Mouse (Mus musculus) stomach, postnatal 0 days (tissue): ENCODE data around the gene Ptprn2. TPM values are rescaled to one million over a fixed set of nuclear protein-coding genes. Genes with fewer than 3 reads are reported as not detected.

Source experiments
- ATAC-seq: fragments of 200-750 bp; cut with Nextera tagmentation; 2 replicates; pipeline ENCODE4 v1.8.0; 2017; ENCODE audit not compliant: low FRiP score, low TSS enrichment
- DNase-seq: peaks from one replicate; pipeline ENCODE4 v3.0.0-alpha.2; 2016; ENCODE audit warnings: low spot score
- H3K27ac ChIP-seq: fragments of 300-500 bp; sonication (generic); replicated peaks from 2 replicates; pipeline ENCODE4 v1.5.1; 2014; ENCODE audit warnings: mild to moderate bottlenecking, control low read depth
- H3K27me3 ChIP-seq: fragments of 300-500 bp; sonication (generic); 2 replicates; pipeline ENCODE4 v1.6.1; 2014; ENCODE audit warnings: low read length; ENCODE audit not compliant: control insufficient read depth, insufficient read depth
- H3K36me3 ChIP-seq: fragments of 300-500 bp; sonication (generic); 2 replicates; pipeline ENCODE4 v1.6.1; 2014; ENCODE audit warnings: low read length, mixed read lengths; ENCODE audit not compliant: control insufficient read depth, insufficient read depth
- H3K4me1 ChIP-seq: fragments of 300-500 bp; sonication (generic); replicated peaks from 2 replicates; pipeline ENCODE4 v1.6.1; 2014; ENCODE audit warnings: antibody characterized with exemption; ENCODE audit not compliant: control insufficient read depth, insufficient read depth
- H3K4me2 ChIP-seq: fragments of 300-500 bp; sonication (generic); replicated peaks from 2 replicates; pipeline ENCODE4 v1.6.1; 2014; ENCODE audit warnings: low read depth, mild to moderate bottlenecking, control low read depth, moderate library complexity
- H3K4me3 ChIP-seq: fragments of 300-500 bp; sonication (generic); 2 replicates; pipeline ENCODE4 v1.5.1; 2014; ENCODE audit warnings: low read depth, low read length, control low read depth
- H3K9ac ChIP-seq: fragments of 300-500 bp; sonication (generic); 2 replicates; pipeline ENCODE4 v1.6.1; 2014; ENCODE audit warnings: mild to moderate bottlenecking, low read length, control low read depth, mixed read lengths
- H3K9me3 ChIP-seq: fragments of 300-500 bp; sonication (generic); 2 replicates; pipeline ENCODE4 v1.6.1; 2016; ENCODE audit warnings: low read length; ENCODE audit not compliant: control insufficient read depth
- CTCF ChIP-seq: IDR thresholded peaks from 2 replicates; pipeline ENCODE4 v1.5.1; 2016; ENCODE audit warnings: antibody characterized with exemption, low read depth, mild to moderate bottlenecking, moderate library complexity
- EP300 ChIP-seq: optimal IDR thresholded peaks from 2 replicates; pipeline ENCODE3; 2016; ENCODE audit warnings: antibody characterized with exemption
- WGBS: fragments of 180-500 bp; shearing (Covaris S2); extraction: QIAGEN DNeasy Blood & Tissue Kit; methylation state at CpG from one replicate; pipeline ENCODE4 v1.1.7; 2014; 5-methylcytosine and 5-hydroxymethylcytosine counted together
- polyA plus RNA-seq: library from polyadenylated mRNA; unstranded; fragments of >200 nt; fragmentation: Nextera tagmentation; extraction: Ambion mirVana; gene quantifications from 2 replicates; pipeline ENCODE4 v1.2.1, GENCODE M21; 2015

Gene Ptprn2
- polyA plus RNA-seq, 1 experiment from 2014 or later: 6.0 TPM

DNA sequence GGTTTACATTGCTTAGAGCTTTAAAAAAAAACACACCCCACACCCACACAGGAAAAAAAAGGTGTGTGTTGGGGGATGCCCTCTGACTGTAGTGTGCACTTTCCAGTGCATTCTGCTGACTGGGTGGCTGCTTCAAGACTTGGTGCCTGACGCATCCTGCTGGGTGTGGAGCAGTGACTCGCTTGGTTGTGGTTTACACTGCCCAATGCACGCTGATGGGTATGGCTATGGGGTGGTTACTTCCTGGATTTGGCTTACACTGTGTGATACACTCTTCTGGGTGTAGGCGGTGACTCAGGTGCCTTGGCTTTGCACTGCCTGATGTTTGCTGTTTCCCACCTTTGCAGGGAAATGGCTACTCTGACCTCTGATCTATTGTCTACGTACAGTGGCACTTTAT lies 18.5 kb upstream of the Ptprn2 start:
- ATAC-seq: peak; percentile 100

DNA sequence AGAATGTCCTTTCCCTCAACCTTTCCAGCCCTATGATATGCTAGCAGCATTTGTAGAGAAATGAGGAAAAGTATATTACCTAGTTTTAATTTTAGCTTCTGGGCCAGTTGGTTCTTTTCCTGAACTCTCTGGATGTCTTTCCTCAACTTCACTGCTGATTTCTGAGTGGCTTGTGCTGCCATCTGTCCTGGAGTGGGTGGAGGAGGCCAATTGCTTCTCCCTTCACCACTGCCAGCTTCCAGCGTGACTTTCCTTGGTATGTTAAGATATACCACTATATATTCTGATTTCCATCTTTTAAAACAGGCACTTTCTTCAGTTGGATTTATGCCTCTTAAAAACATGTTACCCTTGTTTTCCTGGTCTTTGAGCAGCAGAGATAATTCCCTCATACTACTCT lies 17.2 kb upstream of the Ptprn2 start:
- H3K9me3 ChIP-seq: no peaks in the 10 kb centered on the region
- TF ChIP-seq EP300 (no peak), CTCF (no peak)
- no peak overlapping the region for H3K4me2 ChIP-seq
- whole genome bisulfite sequencing: 92% methylated on average over 1 of the region's 1 CpGs
- ATAC-seq: no peak
- no peak for DNase-seq
- H3K36me3 ChIP-seq: no peaks in the 10 kb centered on the region
- H3K4me3 ChIP-seq: no peak overlapping the region
- no peaks in the 10 kb centered on the region for H3K4me1 ChIP-seq
- no peak overlapping the region for H3K9ac ChIP-seq
- no peaks in the 10 kb centered on the region for H3K27me3 ChIP-seq
- no peak overlapping the region for H3K27ac ChIP-seq

More for the DNA sequence above, 18.5 kb upstream of the Ptprn2 start:
- peak; percentile 75 for DNase-seq
- H3K9me3 ChIP-seq: no peaks in the 10 kb centered on the region
- H3K36me3 ChIP-seq: no peaks in the 10 kb centered on the region
- H3K4me1 ChIP-seq: no peaks in the 10 kb centered on the region
- no peaks in the 10 kb centered on the region for H3K27me3 ChIP-seq
- no peak overlapping the region for H3K4me3 ChIP-seq
- H3K4me2 ChIP-seq: no peak overlapping the region
- H3K9ac ChIP-seq: no peak overlapping the region
- 0 out of 2 replicates have a peak overlapping the region, but pooled peaks have one; percentile 25 for H3K27ac ChIP-seq
- no peak for TF ChIP-seq EP300
- TF ChIP-seq CTCF: no peak
- 65% methylated on average over 5 of the region's 5 CpGs for WGBS

GRCm38 (mm10) chr12:116469096-116469495 lies 16.4 kb upstream of the Ptprn2 start:
- Histone ChIP-seq H3K9me3 (no peaks in the 10 kb centered on the region), H3K4me1 (no peaks in the 10 kb centered on the region), H3K27me3 (no peaks in the 10 kb centered on the region), H3K27ac (no peak overlapping the region), H3K9ac (no peak overlapping the region), H3K36me3 (no peaks in the 10 kb centered on the region), H3K4me2 (no peak overlapping the region), H3K4me3 (no peak overlapping the region)
- WGBS: 90% methylated on average over 3 of the region's 3 CpGs
- DNase-seq (no peak), ATAC-seq (no peak)
- TF ChIP-seq EP300 (no peak), CTCF (no peak)

DNA sequence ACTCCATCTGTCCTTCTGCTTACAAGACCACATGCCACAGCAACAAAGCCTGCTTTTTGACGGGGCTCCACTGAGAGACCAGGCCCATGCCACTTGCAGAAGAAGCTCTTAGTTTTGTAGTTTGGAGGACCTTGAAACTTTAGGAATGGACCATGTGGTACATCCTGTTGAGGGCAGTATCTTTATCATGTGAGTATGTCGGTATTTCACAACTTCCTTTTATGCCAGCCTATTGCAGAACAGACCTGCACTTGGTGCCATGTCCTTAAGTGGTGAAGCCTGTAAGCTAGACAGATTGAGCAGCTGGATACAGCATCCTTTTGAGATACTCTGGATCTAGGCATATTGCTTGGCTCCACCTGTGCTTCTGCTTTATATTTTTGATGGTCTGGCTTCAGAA lies 12.3 kb upstream of the Ptprn2 start:
- Histone ChIP-seq H3K4me3 (no peak overlapping the region), H3K4me2 (no peak overlapping the region)
- WGBS: 76% methylated on average over 2 of the region's 2 CpGs

GRCm38 (mm10) chr12:116473761-116474160 lies 11.8 kb upstream of the Ptprn2 start:
- H3K27ac ChIP-seq: no peak overlapping the region
- H3K4me1 ChIP-seq: no peaks in the 10 kb centered on the region
- no peak overlapping the region for H3K4me3 ChIP-seq
- TF ChIP-seq CTCF (no peak), EP300 (no peak)
- DNase-seq: no peak
- H3K4me2 ChIP-seq: no peak overlapping the region
- H3K36me3 ChIP-seq: no peaks in the 10 kb centered on the region
- H3K9ac ChIP-seq: no peak overlapping the region
- no peaks in the 10 kb centered on the region for H3K9me3 ChIP-seq
- H3K27me3 ChIP-seq: no peaks in the 10 kb centered on the region
- ATAC-seq: no peak; the same call in 1 of the 2 replicates

More for the DNA sequence above, 12.3 kb upstream of the Ptprn2 start:
- no peak for ATAC-seq
- Histone ChIP-seq H3K4me1 (no peaks in the 10 kb centered on the region), H3K27me3 (no peaks in the 10 kb centered on the region), H3K9me3 (no peaks in the 10 kb centered on the region), H3K9ac (no peak overlapping the region), H3K36me3 (no peaks in the 10 kb centered on the region), H3K27ac (no peak overlapping the region)
- no peak for DNase-seq
- TF ChIP-seq EP300 (no peak), CTCF (no peak)

DNA sequence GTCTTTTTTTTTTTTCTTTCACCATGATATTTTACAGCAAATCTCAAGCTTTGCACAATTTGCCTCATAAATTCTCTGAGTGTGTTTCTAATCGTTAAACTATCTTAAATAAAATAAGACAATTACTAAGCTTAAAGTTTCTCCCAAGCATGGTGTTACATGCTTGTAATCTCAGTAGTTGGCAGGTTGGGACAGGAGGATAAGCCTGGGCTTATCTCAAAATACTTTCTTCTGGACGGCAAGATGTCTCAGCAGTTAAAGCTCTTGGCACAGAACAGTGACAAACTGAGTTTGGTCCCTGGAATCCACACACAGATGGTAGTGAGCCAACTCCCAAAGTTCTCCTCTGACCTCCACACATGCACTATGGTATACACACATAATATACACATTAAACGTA lies 10.8 kb upstream of the Ptprn2 start:
- no peaks in the 10 kb centered on the region for H3K36me3 ChIP-seq
- TF ChIP-seq EP300: no peak
- TF ChIP-seq CTCF: no peak
- no peak for ATAC-seq
- H3K27ac ChIP-seq: no peak overlapping the region
- no peak overlapping the region for H3K9ac ChIP-seq
- no peaks in the 10 kb centered on the region for H3K4me1 ChIP-seq
- H3K27me3 ChIP-seq: no peaks in the 10 kb centered on the region
- no peak overlapping the region for H3K4me2 ChIP-seq
- H3K9me3 ChIP-seq: no peaks in the 10 kb centered on the region
- H3K4me3 ChIP-seq: no peak overlapping the region
- WGBS: 42% methylated on average over 3 of the region's 3 CpGs
- DNase-seq: no peak
